Mouse (Mus musculus): ENCODE results near the gene Atp8a1.

The Atp8a1 gene

DNA sequence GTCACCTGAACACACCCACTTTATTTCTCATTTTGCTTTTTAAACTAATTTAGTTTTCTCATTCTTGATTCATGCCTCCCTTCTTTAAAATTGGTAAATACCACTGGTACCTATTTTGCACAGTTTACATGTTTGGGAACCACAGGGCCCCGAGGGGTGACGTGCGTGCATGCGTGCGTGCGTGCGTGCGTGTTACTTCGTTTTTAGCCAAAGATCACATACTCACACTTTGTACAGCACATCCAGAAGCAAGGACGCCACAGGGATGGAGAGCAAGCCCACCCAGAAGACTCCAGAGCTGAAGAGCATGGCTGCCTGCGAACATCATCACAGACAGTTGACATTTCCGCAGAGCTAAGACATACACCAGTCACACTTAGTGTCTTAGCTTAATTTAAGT, 216.0 kb downstream of the Atp8a1 start:
- DNase-seq (ENCODE audit: low read depth) = no peak

DNA sequence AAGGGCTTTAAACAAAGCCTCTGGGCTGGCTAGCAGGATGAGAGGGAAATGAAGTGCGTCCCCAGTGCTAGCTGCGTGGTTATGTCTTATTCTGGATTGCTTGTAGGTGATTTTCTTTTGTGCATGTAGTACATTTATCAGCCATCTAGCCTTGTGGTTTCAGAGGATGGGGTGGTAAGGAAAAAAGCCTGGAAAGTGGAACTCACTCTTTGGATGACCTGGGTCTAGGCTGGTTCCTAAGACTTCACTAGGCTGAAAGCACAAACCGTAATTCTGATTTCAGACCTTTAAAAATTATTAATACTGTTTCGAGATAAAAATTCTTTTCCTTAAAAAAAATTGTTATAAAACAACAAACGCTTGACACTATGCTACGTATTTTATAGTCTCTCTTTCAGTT, 217.4 kb downstream of the Atp8a1 start:
- no peak for DNase-seq (ENCODE audit: low read depth)

DNA sequence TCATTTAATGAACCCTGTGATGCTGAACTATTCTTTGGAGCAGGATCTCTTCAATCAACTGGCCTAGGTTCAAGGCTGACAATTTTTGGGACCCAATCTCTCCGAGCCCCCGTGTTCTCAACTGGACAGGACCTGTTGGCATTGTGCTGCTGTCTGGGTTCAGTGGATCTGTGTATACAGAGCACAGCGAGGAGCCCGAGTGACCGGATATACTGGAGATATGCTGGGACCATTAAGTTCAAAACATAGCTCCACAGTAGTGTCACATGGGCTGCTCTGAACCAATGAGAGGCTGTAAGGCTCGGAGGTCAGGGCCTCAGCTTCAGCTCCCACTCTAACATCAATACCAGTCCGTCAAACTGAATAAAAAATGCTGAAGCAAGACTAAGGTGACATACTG, 217.8 kb downstream of the Atp8a1 start:
- no peak for DNase-seq (ENCODE audit: low read depth)

DNA sequence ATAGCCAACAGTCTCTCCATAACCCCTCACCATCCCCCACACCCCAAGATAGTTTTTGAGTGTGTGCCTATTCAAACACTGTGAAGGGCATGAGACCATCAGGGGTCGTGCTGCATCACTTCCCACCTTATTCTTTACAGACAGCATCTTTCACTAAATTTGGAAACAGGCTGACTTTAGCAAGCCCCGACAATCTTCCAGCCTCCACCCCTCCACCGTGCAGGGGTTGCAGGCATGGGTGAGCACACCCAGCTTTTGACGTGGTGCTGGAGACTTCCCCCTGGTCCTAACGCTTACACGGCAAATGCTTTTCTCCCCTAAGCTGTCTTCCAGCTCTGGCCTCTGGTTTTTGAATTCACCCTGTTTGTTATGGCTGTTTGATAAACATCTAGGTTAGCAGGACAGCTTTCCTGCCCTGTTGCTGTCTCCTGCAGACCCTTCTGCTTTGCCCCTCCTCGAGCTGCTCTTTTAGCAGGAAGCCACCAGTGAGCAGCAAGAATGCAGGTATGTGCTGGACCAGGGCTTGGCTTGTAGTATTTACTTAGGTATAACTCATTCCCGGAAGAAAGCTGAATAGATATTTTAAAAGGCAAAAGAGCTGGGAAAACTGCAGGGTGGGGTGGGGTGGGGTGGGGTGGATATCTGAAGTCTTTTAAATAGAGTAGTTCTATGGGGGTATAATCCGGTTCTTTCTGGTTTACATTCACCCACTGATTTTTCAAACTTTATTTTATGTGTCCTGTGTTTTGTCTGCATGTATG, 218.9 kb downstream of the Atp8a1 start:
- no peak for DNase-seq (ENCODE audit: low read depth)

DNA sequence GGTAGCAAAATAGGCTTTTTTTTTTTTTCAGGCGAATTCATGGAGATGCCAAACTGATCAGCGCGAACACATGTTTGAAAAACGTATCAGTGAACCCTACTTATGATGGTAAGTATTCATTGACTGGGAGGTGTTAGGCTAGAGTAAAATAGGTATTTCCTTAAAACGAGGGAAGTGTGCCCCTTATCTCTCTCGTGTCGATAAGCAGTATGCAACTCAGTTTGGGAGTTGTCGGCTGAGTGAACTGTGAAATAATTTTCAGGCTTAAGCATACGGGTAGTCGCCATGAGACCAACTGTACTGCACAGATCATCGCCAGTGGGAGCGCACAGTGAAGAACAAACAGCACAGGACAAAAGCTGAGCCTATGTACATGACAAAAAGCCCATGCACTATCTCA, 226.0 kb downstream of the Atp8a1 start:
- no peak for DNase-seq (ENCODE audit: low read depth)

DNA sequence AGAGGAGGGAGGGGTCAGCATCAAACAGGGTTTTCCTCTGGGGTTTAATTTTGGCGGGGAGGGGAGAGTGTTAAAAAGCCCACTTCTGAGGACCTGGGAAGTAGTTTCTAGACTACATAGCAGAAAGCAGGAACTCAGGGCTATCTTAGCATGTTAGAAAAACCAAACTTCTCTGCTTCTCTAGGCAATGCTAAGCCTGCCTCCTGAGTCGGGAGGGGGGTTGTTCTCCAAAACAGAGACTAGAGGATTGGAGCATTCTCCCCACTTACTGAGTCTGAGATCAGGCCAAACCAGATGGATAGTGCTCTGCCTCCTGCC, 237.8 kb downstream of the Atp8a1 start:
- no peak for DNase-seq (ENCODE audit: low read depth)

DNA sequence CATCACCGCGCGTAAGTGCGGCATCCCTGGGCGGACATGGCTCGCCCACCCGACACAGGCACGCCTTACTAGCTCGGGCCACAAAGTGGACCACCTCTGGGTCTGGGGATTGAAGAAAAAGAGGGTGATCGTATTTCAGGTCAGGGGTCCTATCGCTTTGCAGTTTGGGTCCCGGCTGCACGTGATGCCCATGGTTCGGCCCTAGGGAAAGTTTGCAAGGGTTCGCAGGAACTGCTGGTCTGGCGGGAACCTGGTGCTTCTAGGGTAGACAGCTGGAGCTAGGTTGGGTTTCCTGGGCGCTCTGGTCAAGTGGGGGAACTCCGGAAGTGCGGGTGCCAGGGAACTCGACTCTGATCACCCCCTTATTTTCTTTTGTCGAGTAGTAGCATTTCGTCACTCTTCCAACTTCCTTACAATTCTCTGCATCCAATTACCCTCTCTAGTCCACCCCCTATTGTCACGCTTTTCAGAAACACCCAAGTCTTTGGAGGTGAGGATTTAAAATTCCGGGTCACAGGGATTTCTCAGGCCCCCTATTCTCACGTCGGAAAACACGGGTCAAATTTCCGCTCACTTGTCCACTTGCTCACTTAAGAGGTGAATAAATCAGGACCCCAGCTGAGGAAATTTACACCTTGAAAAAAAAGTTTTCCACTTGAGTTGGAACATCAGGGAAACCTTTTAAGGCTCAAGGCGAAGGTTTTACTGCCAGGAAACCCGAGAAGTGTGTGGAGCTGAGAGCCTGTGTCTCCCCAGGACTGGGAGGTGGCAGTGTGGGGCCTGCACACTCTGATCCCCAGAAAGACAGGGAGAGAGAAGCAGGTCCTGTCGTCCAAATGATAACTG, 238.3 kb downstream of the Atp8a1 start:
- no peak for DNase-seq (ENCODE audit: low read depth)

DNA sequence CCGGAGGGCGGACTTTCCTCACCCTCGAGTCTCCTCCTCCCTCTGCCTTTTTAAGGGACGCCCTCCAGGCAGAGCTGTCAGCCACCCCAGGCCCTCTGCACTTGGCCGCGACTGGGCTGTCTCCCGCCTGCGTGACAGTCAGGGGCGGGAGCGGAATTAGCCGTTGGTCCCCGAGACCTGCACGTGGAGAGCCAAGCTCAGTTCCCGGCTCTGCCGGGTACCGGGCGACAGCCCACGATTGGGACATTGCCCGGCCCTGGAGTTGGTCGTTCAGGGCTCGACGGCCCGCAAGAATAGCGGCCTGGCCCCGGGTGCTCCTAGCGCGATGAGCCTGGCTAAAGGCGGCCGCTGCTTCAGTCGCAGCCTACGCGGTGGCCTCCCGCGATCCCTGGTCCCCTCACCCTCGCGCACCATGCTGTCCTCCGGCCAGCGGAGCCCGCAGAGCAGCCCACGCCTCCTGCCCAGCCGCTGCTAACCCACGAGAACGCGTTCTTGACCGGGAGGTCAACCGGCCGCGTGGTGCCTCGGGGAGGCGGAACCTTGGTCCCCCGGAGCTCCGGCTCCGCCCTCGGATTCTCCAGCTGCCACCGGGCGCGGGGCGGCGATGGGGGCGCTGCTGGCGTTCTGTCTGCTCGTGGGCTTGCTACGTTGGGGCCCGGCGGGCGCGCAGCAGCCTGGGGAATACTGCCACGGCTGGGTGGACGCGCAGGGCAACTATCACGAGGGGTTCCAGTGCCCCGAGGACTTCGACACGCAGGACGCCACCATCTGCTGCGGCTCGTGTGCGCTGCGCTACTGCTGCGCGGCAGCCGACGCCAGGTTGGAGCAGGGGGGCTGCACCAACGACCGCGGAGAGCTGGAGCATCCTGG, 239.2 kb downstream of the Atp8a1 start, which contains the start of gene Shisa3:
Gene Shisa3 (plus strand): TSS at position 79 of the 870 bp plus-strand sequence.
- DNase-seq (ENCODE audit: low read depth) = peak; percentile 26

DNA sequence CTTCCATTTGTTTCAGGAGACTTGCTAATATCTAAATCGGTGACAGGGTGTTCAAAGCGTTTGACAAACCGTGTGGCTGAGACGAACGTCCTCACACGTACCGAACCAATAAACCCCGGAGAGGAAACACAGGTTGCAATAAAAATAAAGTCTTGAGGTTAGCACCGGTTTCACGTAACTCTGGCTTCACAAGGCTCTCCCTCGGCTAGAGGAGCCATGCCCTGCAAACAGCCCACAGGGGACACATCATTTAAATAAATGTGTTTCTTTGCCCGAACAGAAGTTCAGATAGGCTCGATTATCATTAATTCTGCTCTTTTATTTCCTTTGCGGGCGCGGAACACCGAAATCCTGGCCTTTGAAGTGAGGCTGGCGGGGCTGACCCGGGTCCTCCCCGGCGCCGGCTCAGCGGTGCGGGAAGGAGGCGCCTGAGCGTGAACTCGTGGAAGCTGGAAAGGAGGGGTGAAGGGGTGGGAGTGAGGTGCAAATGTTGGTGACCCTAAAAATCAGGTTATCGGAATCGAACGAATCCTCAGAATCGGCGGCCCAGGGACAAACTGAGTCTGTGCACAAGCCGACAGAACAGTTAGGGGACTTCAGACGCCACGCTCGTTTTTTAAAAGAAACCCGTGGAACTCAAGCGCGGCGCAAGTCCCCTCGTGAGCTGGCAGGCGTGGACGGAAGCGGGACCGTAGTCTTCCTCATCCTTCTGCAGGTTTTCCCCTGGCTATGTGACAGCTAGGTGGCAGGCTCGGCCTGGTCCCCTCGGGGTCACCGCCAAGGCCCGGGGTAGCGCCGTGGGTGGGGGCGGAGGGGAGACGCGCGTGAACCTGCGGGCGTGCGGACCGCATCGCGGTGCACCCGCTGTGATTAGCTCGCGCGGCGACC, 240.1 kb downstream of the Atp8a1 start:
- no peak for DNase-seq (ENCODE audit: low read depth)

DNA sequence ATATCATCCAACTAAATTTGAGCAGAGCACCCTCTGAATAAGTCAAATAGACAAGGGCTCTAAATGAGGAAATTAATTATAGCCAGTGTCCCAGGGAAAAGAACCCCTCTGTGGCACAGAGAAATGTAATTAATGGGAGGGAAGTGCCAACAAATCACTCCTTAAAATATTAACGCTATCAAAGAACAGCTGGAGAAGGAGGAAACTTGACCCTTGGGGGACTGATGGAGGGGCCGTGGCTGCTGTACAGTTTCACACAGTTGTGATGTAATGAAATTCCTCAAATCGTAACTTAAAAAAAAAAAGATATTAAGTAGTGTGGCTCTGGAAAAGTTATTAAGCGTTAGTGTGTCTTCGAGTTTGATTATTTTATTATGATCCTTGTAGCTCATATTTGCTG, 241.3 kb downstream of the Atp8a1 start:
- no peak for DNase-seq (ENCODE audit: low read depth)

DNA sequence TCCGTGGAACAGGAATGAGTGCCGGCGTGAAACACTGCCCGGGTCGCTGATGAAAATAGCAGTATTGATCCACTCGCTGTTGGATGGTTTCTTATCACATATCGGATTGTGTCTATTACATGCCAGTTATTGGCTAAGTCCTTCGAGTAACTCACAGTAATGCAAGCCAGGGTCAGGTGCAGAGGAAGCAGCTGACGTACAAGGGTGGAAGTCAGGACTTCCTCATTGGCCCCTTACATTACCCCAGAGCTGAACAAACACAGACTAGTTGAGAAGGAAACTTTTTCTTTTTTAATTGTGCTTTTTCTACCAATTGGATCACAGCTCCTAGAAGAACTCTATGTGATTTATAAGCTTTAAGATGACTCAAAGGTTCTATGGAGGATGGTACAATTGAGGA, 247.3 kb downstream of the Atp8a1 start:
- DNase-seq (ENCODE audit: low read depth) = no peak

DNA sequence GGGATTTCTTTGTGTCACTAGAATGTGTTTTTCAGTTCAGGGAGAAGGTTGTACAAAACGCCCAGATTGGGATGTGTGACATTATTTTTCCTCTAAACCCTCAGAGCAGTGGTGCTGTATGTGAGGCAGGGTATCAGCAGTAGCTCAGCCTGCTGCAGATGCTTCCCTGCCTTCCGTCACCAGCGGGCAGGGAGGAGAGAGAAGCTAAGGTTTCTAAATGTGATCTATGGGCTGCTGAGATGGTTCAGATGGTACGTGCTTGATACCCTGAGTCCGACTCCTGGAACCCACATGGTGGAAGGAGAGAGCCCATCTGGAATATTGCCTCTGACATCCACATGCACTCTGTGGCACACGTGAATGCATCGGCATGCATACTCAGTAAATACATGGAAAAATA, 251.6 kb downstream of the Atp8a1 start:
- DNase-seq (ENCODE audit: low read depth) = no peak

DNA sequence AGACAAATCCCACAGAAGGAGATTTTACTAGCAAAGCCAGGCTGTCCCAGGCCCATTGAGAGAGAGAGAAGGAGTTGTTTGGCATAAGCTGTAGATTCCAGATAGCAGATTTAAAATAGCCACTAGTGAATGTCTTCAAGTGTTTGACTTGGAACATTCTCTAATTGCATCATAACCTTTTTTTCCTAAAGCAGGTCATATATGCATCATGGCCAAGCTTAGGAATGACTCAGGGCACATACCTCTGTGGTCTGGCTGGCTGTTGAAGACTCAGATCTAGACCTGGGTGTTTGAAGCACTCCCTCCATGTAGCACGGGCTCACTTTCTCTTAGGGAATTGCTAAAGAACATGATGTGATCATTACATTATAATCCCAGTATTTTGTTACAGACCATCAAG, 252.2 kb downstream of the Atp8a1 start:
- no peak for DNase-seq (ENCODE audit: low read depth)

DNA sequence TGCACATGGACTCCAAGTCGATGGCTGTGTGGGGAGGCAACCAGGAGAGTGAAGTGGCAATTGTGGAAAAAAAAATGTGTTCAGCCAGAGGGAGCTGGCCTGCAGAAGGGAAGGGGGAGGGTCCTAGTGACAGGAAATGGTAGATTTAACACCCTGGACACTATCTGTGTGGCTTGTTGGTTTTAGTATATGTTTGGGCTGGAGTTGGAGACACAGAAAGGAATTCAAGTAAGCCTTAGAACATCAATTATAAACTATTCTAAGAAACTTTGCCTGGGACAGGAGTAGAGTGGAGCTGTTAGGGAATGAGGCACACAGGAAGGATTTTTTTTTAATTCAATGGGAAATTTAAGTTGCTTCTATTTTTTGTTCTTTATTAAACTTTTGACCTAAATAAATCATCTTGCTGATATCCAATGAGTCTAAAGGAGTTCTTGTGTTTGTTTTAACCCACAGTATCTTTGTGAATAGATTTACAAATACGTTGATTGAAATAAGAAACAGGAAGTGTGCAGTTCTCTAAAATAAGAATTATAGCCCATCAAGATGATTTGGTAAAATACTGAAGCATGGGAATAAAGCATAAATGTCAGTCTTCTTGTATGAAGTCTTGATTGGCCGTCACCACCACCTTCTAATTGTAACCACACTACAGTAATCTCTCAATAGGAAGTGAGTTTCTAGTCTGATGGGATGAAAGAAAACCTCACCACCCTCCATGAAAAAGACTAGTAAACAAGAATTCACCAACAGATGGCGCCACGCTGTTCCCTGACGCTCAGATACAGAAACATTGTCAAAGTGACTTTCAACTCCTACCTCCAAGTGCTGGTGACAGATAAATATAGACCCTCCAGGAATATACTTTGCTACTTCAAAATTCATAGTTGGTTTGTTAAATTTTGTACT, 267.3 kb downstream of the Atp8a1 start:
- peak; percentile 16 for DNase-seq (ENCODE audit: low read depth)

DNA sequence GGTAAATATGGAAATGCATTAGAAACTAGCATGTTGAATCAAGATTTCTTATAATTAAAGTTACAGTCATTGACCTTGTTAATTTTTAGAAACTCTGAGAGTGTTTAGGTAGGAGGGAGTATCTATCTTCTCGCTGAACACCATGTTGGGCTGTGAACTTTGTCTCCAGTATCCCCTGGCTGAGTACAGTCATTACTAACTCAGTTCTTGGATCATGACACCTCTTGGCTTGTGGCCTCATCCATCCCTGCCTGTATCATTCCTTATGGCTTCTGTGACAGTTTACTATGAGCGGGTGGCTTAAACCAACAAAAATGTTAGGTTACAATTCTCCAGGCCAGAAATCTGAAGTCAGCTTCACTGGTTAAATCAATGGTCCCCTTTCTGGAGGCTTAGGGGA, 271.5 kb downstream of the Atp8a1 start:
- DNase-seq (ENCODE audit: low read depth) = no peak

DNA sequence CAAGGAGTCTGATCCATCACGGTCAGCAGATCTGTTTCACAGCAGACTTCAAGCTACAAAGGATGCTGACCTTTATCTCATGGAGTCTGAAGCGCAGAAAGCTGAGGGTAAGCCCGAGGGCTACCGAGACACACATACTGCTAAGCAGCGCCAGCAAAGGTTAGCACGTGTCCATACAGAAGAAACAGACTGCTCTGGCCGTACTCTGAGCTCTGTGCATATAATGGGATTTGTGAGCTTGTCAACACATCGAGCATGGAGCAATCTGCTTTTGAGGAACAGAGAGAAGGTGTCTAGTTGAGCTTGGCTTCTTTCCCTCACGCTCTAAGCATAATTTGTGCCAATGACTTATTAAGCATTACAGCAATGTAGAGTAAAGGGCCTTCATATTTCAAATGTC, 273.2 kb downstream of the Atp8a1 start:
- DNase-seq (ENCODE audit: low read depth) = no peak

DNA sequence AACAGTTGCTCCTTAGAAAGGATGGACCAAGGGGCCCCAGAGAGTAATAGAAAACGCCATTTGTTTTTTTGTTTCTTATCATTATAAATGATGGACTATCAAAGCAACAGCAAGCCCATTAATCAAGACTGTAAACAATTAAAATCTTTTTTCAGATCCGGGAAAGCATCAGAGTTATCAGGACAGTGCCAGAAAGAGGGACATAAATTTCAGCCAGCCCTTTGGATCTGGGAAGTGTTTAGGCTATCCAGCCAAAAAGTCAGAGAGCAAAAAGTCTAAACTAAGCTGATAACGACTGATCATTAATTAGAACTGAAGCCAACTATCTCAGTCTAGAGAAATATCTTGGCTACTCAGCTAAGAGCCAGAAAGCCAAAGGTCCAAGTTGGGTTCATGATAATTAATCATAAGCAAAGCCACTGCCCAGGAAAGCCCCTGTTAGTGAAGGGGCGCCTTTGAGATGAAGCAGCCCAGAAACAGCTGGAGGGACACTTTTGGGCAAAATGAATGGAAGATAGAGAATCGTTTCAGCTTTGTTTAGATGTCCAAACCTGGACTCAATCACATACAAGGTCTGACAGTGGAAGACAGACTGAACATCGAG, 274.6 kb downstream of the Atp8a1 start:
- DNase-seq (ENCODE audit: low read depth) = no peak
